Mouse (Mus musculus): ENCODE measurements around the gene Kif24.

Gene Kif24

GRCm38 (mm10) chr4:41464345-41465286, at the start of gene Kif24, which contains the start of gene Nudt2:
Gene Kif24, minus strand, starts transcription at chr4:41464887.
Gene Nudt2, plus strand, starts transcription at chr4:41465151.
- in situ Hi-C loops (cut with MseI, MboI) = loop anchor here in 1 of 2 experiments (5.0 kb wide), 1 partner anchor 43 kb away; no protein-coding TSS in a partner anchor

DNA sequence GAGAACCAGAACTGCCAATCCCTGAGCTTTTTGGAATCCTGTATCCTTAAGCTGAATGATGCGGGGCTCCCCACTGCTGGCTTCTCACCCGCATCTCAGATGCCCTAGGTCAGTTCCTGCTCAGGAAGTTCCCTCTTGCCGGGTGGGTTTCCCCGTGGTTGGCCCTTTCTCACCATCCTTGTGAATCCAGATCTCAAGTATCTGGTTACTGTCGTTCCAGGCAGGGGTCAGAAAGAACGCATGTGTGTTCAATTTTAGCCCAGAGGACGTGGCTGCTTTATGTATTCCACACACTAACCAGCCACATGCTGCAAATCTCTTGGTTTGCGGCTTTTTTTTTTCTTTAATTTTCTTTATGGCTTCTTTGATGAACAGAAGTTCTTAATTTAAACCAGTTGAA, 49.0 kb upstream of the Kif24 start:
- in situ Hi-C loops (cut with MseI, MboI) = no loop called here

- in situ Hi-C loops (cut with MseI, MboI) = no loop called here
Measured at GRCm38 (mm10) chr4:41513309-41513708, 48.6 kb upstream of the Kif24 start.

- in situ Hi-C loops (cut with MseI, MboI) = loop anchor here in 1 of 2 experiments (5.0 kb wide), 1 partner anchor 41 kb away; the partner anchor contains the start of gene Nudt2
Measured at GRCm38 (mm10) chr4:41507998-41508397, 43.3 kb upstream of the Kif24 start.

DNA sequence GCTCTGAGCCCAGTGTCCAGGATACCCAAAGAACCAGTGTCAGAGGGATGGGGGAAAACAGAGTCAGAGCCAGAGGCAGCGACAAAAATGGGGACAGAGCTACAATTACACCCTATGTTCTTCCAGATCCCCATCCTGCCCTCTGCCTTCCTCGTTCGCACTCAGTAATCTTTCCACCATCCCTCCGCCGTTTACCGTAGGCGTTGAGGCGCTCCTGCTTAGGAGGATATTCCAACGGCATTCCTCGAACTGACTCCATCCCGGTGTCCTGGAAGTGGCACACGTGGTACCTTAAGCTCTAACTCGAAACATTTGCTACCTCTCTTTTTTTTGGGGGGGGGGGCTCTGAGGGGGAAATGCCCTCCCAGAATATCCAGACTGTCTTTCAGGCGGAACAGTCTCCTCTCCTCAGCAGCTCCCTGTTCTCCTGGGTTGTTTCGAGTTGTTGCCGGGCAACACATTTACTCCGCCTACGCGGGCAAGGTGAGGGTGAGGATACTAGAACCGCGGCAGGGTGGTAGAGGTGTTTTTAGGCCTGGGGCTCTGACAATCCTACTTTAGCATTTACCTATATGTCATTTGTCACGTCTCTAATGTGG, 42.7 kb upstream of the Kif24 start:
- in situ Hi-C loops (cut with MseI, MboI) = loop anchor here in 1 of 2 experiments (5.0 kb wide), 1 partner anchor 40 kb away; the partner anchor contains the start of gene Nudt2

DNA sequence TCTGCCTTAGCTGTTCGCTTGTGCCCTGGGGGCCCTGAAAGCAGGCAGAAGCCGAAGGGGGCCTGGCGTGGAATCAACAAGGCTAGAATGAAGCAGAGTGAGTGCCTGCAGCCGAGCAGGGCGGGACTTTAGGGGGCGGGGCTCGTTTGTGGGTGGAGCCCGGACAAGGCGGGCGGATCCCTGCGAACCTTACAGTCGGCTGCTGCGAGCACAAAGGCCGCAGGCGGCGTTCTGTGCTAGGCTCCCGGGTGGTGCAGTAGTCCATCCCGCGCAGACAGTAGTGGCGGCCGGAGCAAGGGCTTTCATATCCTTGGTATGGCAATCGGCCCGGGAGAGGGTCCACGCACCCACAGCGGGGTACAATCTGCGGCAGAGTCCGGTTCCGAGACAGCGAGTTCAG, 42.2 kb upstream of the Kif24 start:
- in situ Hi-C loops (cut with MseI, MboI) = loop anchor here in 1 of 2 experiments (5.0 kb wide), 1 partner anchor 40 kb away; the partner anchor contains the start of gene Nudt2

- in situ Hi-C loops (cut with MseI, MboI) = loop anchor here in 1 of 2 experiments (5.0 kb wide), 1 partner anchor 39 kb away; the partner anchor contains the start of gene Nudt2
Measured at GRCm38 (mm10) chr4:41506156-41506555, 41.5 kb upstream of the Kif24 start.

DNA sequence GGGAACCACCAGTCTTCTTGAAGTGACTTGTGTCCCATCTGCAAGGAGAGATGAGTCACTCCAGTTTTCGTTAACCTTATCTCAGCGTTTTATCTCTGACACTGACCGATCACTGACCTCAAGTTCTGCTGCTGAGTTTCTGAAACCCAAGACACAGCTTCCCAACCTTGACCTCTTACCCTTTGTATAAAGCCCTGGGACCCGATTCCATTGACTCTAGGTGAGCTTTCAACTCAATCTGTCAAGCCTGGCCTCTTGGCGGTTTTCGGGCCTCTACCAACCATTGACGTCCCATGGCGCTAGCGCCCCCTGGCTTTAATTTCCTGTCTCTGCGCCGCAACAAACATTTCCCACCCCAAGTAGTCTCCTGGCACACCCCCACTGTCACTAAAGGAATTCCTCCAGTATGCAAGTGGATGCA, 40.5 kb upstream of the Kif24 start:
- in situ Hi-C loops (cut with MseI, MboI) = loop anchor here in 1 of 2 experiments (5.0 kb wide), 1 partner anchor 38 kb away; the partner anchor contains the start of gene Nudt2

DNA sequence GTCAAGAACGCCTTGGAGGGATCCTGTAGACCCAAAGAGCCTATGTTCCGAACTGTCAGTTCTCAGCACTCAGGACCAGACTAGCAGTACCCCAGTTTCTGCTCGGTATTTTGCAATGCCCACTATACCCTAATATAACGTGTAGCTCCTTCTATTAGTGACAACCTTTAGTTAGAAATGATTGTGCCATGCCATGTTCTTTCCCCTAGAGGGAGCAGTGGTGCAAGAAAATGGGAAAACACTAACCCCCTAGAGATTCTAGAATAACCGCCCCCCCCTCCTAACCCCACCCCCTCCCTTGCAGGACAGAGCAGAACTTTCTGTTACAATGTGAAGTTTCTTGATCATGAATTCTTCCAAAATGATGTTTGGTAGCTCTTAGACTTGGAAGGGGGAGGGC, 39.6 kb upstream of the Kif24 start:
- in situ Hi-C loops (cut with MseI, MboI) = no loop called here

DNA sequence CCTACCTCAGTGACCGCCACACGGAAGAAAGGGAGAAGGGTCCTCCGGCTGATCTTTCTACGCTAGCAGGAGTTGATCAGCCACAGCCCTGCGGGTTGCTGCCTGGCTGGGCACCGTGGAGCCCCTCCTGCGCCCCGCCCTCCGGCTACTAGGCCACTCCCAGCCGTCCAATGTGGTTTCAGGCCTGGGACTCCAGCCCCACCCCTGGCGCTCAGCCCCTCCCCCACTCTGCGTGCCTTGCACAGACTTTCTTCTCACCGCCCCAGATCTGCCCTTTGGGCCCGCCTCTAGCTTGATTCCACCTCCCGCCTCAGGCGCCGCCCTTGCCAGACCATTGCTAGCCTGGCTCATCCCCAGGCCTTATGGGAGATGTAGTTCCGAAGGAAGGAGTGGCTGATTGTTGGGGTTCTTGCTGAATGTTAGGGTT, 38.3 kb upstream of the Kif24 start, which contains the start of gene AI464131:
Gene AI464131 (minus strand): TSS at position 91 of the 427 bp plus-strand sequence.
- in situ Hi-C loops (cut with MseI, MboI) = no loop called here

GRCm38 (mm10) chr4:41502171-41502940, 37.7 kb upstream of the Kif24 start:
- in situ Hi-C loops (cut with MseI, MboI) = no loop called here

DNA sequence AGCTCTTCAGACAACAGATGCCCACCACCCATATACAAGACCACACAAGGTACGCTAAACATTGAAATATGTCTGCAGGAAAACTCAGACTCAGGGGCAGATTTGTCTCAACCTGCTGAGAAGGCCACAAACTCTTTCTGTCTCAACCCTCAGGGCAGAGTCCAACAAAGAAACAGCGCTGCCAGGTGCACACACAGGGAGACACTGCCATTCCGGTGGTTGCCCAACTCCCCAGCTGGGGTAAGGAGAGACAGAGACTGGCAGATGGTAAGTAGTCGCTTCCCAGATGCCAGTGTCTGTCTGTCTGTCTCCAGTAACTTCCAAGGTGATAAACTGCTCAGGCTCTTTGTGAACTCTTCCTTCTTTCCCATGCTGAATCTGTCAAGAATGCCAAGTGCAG, 36.1 kb upstream of the Kif24 start:
- in situ Hi-C loops (cut with MseI, MboI) = no loop called here

- in situ Hi-C loops (cut with MseI, MboI) = no loop called here
Measured at GRCm38 (mm10) chr4:41499619-41500018, 34.9 kb upstream of the Kif24 start.

DNA sequence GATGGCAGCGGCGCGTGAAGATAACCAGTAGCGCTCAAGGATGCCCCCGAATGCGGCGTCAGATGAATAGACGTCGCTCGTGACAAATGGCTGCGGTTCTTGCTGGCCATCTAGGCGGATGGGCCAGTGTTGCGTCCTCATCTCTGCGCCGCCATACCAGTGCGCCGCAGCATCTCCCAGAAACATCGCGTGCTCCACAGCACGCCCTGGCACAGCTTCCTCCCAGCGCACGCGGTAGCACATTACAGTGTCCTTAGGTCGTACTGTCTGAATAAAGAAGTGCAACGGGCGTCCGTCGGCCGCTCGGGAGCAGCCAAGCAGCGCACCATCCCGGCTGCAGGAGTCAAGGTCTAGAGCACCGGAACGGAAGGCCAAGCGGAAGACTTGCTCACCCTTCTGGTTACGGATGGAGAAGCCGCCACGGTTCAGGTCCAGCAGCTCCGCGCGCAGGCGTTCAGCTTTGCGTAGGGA, 34.3 kb upstream of the Kif24 start:
- in situ Hi-C loops (cut with MseI, MboI) = no loop called here

- in situ Hi-C loops (cut with MseI, MboI) = no loop called here
Measured at GRCm38 (mm10) chr4:41497995-41498845, 33.5 kb upstream of the Kif24 start.

DNA sequence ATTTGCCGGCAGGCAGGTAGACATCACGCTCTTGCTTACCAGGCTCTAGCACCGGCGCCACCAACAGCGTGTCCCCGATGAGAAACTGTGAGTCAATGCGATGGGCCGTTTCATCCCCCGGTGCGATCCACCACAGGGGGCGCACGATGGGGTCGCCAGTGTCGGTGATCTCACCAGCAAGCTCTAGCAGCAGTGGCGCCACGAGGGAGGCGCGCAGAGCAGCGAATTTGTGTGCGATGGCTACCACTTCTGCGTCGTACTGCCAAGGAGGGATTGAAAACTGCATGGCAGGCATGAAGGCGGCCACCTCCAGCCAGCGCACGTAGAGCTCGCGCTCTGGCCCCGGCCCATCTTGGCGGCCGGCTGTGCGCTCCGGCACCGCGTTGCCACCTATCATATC, 32.9 kb upstream of the Kif24 start:
- in situ Hi-C loops (cut with MseI, MboI) = no loop called here

GRCm38 (mm10) chr4:41497046-41497445, 32.4 kb upstream of the Kif24 start:
- in situ Hi-C loops (cut with MseI, MboI) = no loop called here

GRCm38 (mm10) chr4:41495850-41496249, 31.2 kb upstream of the Kif24 start:
- in situ Hi-C loops (cut with MseI, MboI) = no loop called here

DNA sequence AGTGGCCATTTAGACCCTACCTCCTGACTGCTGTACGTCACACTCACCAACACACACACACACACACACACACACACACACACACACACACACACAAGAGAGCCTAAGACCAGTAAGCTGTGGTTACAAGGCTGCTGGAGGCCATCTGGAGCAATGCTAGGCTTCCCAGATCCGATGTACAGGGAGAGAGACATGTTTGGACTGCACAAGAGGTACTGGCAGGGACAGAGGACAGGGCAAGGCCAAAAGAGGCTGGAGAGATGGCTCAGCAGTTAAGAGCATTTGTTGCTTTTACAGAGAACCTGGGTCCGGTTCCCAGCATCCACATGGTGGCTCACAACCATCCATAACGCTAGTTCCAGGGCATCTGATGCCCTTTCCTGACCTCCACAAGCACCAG, 30.4 kb upstream of the Kif24 start:
- in situ Hi-C loops (cut with MseI, MboI) = no loop called here

DNA sequence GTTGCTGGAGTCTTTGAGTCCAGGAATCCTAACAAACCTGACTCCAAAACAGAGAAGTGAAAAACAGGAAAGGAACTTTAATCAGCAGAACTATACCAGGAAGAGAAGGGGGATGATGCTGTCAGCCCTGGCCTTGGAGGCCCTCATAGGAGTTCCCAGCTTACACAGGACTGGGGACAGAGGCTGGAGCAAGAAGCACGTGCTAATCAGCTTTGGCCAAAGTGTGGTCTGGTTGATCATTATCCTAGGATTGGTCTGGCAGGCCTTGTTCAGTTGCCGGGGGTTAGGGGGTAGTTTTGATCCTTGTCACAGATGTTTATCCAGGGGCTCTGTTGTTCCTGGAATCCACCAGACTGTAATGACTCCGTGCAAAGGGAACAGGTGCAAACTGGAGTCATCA, 29.7 kb upstream of the Kif24 start:
- in situ Hi-C loops (cut with MseI, MboI) = no loop called here

All from mouse trophoblast stem cell (cell line).